Mouse (Mus musculus) frontal cortex, adult 2 months (tissue): ENCODE results near the gene Anxa8. TPM values are rescaled to one million over a fixed set of nuclear protein-coding genes. Genes with fewer than 3 reads are reported as not detected.

Experiments
- DNase-seq, 2 experiments: peaks; one replicate each; pipeline ENCODE4 v3.0.0; 2022; ENCODE audit warnings: low spot score in 1 of 2; ENCODE audit errors: extremely low spot score in 1 of 2
- polyA plus RNA-seq: library from polyadenylated mRNA; depleted of rRNA; stranded (reverse); fragments of >200 nt; gene quantifications from 2 replicates; pipeline ENCODE4 v1.2.3, GENCODE M21; 2012; rRNA removed

Gene Anxa8
- polyA plus RNA-seq: 0.32 and 0.36 TPM in 2 replicates

DNA sequence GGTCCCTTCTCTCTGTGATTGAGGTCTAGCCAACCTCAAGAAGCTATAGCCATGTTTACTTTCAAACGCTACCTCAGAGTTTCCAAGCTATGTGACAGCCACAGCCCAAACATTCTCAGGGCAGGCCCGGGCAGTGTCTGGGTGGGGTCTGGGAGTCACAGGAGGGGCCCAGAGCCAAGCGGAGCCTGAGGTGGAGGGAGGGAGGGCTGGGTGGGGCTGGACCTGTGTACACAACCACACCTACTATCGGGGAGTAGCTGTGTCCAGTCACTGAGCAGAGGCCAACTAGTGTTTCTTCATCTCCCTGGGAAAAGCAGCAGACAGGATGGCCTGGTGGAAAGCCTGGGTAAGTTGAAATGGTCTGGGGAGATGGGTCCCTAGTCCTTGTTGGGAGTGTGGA lies at the start of gene Anxa8:
TSS of gene Anxa8 (plus strand) at position 251 of the 400 bp plus-strand sequence.
- no peak for DNase-seq

DNA sequence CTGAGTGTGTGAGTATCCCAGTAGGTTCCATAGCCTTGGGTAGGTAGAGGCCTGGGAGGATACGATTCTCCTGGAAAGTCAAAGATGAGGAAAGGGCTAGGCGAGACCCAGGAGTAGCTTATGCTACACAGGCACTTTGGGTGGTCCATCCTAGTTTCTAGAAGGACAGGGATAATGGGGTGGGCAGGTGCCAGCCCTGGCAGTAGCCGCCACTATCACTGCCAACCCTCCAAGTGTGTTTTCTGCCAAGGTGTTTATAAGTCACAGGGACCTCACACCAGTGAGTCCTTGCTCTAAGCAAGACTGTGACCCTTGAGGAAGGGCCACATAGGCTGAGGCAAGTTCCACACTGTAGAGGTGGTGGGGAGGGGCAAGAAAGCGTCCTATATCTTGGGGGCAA lies 44.5 kb upstream of the Anxa8 start:
- no peak for DNase-seq

DNA sequence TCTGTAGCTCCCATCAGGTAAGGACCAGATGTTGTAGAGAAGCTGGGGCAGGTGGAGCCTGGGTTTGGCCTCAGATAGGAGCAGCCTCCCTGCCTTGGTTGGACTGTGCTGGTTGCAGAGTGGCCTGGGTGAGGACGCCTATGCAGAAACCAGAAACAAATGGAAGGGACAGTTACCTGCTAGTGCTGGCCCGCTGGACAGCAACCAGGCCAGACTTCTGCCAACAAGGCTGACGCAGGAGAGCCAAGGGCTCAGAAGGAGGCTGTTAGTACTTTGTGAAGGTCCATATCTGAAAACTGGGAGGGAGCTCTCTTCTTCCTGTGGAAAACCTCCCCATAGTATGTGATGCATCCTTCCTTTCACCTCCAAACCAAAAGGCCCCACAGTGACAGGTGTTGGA lies 42.4 kb upstream of the Anxa8 start:
- no peak for DNase-seq

DNA sequence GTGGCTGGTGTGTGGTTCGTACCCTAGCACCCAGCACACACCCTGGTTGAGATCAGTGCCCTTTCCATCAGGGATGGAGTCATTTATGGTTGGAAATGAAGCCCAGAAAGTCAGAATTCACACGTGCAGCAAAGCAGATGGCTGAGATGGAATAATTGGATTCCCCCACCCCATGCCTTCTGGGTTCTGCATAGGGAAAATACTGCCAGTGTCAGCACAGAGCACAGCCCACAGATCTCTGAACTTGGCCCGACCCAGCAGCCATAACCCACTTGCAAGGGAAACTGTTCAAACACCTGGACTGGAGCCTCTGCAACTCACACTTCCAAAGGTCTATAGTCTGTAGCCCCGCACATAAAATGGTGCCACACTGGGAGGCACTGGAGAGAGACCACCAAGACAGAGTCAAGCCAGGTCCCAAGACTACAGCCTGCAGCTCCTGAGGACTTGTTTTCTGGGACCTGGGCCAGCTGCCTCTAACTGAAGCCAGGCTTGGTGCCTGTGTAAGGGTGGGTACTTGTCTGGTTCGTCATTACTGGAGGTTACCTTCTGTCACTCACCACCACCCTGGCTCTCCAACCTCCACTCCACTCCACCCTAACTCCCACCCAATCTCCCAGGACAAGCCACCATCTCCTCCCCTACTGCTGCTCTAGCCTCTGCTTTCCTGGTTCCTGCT lies 35.5 kb upstream of the Anxa8 start:
- DNase-seq: no peak

DNA sequence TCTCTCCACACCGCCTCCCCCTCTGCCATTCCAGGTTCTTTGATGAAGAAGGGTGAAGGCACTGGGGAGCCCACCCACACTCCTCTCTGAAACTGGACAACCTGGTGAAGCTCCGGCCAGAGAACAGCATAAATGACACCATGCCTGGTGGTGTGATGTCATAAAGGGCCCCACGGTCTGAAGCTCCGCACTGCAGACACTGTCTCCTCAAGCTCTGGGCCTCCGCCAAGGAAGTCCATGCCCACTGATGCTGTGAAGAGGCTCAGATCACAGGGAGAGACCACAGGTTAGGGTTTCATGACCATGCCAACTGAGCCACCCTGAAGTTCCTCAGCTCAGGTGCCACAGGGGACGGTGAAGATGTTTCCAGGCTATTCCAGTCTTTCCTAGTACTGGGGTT lies 33.3 kb upstream of the Anxa8 start, which contains the start of gene Antxrl:
TSS of gene Antxrl (plus strand) at position 192 of the 400 bp plus-strand sequence.
- no peak for DNase-seq

DNA sequence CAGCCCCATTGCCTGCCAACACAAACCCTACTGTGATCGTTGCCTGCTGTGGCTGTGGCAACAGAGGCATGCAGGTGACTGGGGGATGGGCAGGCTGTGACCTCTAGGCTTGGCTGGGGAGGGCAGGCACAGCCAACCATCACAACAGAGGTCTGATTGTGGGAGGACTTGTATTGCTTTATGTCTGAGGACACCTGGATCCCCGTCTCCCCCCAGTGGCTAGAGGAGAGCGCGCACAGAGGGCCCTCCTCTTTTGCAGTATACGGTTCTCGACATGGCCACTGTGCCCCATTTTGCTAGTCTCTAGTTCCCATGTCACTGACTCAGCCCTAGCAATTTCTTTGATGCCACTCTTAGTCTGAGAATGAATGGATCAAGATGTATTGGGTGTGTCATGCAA lies 14.1 kb upstream of the Anxa8 start:
- no peak for DNase-seq

DNA sequence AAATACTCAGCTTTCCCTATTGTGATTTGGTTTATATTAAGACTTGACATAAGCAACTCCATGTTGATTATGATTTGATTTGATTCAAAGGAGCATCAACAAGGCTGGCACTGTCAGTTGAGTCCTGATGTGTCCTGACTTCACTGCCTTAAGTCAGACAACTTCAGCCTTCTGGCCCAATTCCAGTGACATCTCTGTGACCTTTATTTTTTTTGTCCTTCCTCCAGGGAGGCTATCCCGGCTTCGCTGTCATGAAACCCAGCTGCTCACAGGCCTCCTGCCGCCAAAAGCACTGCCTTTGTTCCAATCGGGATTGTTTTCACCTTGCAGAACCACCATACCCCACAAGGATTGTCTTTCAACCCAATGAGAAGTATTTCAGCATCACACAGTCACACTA lies 10.4 kb upstream of the Anxa8 start:
- DNase-seq: no peak

DNA sequence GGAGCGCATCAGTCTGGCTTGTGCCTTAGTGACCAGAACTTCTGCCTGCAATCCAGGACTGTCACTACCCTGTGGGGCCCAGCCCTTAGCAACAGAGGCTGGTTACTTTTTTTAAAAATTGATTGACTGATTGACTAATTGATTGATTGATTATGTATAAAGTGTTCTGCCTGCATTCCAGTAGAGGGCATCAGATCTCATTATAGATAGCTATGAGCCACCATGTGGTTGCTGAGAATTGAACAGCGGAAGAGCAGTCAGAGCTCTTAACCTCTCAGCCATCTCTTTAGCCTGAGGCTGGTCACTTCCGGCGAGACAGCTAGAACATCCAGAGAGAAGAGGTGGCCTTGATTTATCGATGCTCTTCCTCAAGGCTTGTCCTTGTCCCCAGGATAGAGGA lies 8.6 kb upstream of the Anxa8 start:
- no peak for DNase-seq

DNA sequence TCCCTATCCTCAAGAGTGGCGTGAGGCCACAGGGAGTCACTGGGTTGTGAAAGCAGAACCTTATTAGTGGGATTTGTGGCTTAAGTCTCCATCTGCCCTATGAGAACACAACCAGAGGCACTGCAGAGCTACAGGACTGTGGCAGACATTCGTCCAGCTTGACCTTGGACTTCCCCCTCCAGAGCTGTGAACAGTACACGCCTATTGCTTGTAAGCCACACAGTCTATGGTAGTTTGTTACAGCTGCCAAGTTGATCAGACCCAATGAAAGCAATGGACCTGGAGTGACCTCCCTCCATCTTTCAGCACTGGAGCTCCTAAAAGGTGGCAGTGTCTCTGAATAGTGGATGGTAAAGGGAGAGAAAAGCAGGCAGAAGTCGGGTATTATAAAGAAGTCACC lies 7.5 kb upstream of the Anxa8 start:
- no peak for DNase-seq

DNA sequence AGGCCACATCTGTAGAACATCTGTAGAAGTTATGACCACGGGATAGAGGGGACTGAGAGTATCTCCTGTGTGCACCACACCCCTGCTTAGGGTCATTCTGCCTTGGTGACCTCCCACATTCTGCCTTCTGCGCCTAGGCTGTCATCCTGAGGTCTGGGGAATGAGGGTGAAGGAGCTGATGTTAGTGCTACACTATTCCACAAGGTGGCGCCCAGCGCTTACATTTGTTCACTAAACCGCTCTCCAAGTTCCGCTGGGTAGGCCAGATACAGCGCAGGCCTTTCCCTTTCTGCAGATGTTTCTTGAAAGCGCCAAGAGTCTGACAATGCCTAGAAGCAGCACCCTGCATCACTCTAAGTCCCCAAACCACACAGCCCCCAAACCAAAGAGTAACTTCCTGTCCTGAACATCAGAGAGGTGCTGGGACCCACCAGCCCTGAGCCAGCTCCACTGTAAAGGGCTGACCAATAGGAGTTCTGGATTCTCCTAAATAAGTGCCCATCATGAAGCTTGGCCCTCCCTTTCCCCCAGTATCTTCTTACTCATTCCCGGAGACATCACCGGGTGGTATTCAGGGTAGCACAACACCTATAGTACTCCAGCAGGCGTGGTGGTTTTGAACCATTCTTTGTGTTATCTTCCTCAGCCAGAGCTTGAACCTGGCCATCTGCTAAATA lies 5.3 kb upstream of the Anxa8 start:
- peak; percentile 22 to 83 for DNase-seq

DNA sequence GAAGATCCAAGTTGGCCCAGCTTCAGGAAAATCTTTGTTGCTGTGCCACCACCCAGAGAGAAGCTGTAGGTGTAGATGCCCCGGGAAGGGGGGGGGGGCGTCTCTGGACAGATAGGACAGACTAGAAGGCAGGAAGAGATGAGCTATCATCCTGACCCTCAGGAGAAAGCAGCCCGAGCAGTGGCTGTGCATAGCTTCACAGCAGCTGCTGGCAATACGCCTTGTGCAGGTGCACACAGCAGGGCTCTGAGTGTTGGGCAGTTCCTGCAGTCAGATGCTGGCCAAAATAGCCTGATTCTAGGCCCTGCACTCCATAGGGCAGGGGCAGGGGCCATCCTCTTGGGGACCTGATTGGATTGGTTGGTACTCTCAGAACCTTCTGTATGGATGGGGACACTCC lies 1.0 kb downstream of the Anxa8 start:
- no peak for DNase-seq

DNA sequence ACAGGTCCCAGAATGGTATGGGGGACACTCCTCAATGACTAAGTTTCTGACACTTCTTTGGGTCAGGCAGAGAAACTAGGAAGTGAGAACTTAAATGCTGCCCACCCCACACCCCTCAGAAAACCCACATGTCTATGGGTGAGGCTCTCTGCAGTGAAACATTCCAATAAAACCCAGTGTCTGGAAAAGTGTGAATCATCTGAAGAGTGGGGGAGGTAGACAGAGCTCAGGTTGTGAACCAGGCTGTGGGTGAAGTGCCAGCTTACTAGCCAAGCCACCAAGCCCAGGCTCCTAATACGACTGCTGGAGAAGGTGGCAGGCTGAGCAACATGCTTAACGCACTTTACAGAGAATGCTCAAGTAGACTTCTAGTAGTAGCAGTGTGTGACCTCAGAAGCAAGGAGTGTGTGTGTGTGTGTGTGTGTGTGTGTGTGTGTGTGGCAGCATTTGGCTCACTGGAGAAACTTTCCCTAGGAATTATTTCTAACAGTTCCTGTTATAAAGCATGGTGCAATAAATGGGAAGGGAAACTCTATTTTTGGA lies 2.1 kb downstream of the Anxa8 start:
- peak in 1 of 2 experiments; percentile 5 for DNase-seq

DNA sequence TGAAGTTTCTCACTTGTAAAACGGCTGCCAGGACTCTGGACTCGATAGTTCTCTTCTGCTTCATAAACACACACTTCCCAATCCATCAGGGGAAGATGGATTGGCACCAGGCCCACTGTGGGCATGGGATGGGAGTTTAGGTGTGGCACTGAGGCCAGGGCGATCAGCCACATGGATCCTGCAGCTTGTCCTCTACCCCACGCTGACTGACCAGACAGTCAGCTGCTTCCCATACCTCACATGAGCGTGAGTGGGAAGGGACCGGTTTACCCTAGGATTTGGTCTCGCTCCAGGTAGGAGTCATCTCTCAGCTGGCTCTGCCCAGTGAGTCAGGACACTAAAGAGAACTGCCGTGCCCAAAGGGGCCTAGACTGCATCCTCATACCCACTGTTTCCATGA lies 4.0 kb downstream of the Anxa8 start:
- no peak for DNase-seq

DNA sequence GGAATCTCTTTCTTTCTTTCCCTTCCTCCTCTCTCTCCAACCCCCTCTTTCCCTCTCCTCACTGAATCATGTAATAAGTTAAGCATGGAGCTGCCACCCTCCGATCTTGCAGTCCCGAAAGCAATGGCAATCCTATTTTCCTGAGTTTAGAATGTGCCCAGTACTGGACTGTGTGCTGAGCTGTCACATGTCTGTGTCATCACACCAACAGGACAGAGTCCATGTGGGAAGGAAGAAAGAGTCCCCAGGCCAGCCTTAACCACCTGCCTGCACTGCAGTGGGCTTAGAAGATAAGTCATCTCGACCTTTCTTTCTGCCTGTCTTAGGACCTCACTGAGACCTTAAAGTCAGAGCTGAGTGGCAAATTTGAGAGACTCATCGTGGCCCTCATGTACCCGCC lies 5.7 kb downstream of the Anxa8 start:
- no peak for DNase-seq

DNA sequence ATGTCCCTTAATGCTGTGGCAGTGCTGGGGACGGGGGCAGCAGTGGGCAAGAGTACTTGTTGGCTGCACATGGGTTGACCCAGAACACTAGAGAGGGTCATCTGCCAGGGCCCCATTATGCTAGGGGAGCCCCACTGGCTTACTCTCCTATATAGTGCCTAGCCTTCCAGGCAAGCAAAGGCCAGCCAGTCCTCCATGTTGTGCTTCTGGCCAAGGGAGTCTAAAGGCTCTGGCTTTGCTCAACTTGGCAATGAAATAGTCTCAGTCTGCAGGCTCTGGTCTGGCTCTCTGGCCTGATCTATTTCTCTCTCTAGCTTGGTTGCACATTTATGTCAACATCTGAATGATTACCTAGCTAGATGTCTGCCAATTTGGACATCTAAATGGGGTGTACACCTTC lies 7.1 kb downstream of the Anxa8 start:
- DNase-seq: no peak

DNA sequence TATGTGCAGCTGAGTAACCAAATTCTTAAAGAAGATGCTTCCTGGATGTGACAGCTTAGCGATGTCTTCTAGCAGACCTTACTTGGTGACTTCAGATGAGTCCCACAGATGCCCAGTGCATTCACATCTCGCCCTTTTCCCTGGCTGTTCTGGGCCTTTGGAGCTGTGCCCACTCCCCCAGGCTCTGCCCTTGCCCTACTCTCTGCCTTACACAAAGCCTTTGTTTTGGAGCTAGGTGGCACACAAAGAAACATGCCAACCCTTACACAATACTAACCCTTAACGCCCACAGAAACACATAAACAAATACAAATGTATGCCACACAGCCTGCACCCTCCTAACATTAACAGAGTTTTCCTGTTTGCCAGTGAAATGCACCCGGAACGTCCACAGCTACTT lies 10.4 kb downstream of the Anxa8 start:
- no peak for DNase-seq

DNA sequence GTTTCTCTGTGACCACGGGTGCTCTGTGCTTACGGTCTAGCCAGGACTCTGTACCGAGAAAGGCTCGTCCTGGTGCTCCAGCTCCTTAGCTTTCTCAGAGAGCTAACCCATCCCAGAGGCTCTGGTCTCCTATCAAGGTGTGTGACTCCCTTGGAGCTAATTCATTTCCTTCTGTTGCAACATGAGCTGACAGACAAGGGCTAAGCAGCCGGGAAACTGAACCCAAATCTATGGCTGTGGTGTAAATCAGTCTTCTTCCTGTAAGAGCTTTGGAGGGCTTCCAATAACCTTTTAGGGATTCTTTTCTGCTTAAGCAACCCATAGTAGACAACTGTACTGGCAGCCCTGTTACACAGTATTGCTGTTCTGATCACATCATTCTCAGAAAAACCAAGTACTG lies 16.8 kb downstream of the Anxa8 start, which contains the start of gene A630023A22Rik:
TSS of gene A630023A22Rik (minus strand) at position 154 of the 400 bp plus-strand sequence.
- no peak for DNase-seq

DNA sequence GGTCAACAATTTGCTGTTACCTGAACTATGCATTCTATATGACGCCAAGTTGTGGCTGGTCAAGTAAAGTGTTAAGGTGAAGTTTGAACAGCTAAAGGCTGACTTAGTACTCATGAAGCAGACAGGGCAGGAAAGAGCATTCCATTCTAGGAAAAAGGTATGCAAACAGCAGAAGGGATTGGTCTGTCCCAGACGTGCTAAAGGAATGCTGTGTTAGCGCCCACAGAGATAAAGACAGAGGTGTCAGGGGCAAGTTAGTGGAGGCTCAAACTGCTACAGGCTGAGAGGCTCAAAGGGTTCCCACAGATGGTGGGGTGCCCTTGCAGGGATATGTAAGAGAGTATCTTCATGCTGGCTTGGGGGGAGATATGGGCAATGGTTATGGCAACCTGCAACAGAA lies 18.1 kb downstream of the Anxa8 start:
- DNase-seq: no peak

DNA sequence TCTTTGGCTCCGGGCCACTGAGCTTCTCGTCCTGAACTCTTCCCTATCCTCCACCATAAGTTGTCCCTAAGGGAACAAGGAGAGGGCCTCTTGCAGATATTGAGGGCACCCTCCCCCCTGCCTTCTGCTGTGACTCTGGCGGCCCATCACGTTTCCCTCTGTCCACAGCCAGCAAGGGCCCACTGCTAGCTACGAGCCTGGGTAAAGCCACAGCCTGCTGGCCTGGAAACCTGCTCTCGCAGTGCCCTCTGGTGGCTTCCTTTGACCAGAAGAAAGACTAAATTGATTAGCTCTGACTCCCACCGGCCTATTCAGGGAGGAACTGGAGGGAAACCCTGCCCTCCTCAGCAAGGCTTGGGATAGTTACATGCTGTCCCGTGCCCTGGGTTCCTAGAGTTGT lies 19.1 kb downstream of the Anxa8 start:
- peak in 1 of 2 experiments; percentile 63 for DNase-seq

DNA sequence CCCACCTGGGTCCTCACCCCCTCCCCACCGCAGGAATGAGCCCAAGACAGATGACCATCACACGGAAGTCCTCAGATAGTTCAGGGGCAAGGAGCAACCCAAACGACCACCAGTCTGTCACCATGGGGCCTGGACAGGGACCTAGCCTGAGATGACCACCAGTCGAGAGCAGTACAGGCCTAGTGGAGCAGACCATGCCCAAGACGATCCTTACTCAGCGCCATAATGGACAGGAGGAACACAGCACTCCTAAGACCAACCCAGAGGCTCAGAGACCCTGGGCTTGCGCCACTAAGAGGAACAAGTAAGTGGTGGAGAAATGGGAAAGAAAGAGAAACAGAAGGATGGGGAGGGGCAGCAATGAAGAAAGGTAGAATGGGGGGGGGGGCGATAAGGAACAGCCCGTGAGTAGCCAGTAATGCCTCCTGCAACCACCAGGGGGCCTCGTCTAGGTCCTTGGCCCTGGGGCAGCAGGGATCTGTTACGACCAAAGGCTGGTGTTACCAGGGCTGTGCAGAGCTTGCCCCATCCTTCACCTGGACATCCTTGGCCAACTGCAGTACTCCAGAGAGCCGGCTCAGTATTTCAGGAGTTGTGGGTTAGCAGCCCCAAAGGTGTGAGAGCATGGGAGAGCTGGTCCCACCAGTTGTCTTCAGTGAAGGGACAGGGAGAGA lies 20.7 kb downstream of the Anxa8 start:
- peak in 1 of 2 experiments; percentile 7 for DNase-seq

DNA sequence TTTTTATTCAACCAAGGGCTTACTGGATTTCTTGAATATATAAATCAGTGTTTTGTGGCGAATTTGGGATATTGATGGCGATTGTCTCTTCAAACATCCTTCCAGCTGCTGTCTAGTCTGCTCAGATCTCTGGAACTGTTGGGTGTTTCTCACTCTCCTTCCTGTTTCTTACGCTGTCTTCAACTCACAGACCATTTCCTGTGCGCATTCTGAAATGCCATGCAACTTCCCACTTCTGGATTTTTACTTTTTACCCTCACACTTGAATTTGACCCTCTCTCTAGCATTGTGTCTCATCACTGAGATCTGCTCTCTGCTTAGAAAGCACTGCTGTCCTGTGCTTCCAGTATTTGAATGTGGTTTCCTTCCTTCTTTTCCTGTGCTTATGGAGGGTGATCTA lies 21.8 kb downstream of the Anxa8 start:
- no peak for DNase-seq
